Mouse (Mus musculus) c-Kit-negative CD71-positive TER-119-positive erythroid progenitor cells, embryonic 14.5 days (primary cell): ENCODE measurements around the gene Caskin2.
"Not testable (repeated sequence)": the region's sequence is repeated elsewhere in the genome, so short reads cannot be mapped to it uniquely, and the experiment has no call there.

Experiments
- DNase-seq: peaks from one replicate; pipeline ENCODE4 v3.0.0-alpha.2; 2013; ENCODE audit warnings: low read depth, low spot score

Gene Caskin2

GRCm38 (mm10) chr11:115813507-115814296 lies at the start of gene Caskin2:
Caskin2 (minus strand) TSS chr11:115813639.
- peak; percentile 97 for DNase-seq

GRCm38 (mm10) chr11:115859143-115859945 lies 45.9 kb upstream of the Caskin2 start:
- DNase-seq, result peak; percentile 43

GRCm38 (mm10) chr11:115858354-115858753 lies 44.9 kb upstream of the Caskin2 start, which contains the start of gene Myo15b:
Myo15b (plus strand) TSS chr11:115858406.
- no peak for DNase-seq

GRCm38 (mm10) chr11:115857936-115858335 lies 44.5 kb upstream of the Caskin2 start:
- no peak for DNase-seq

GRCm38 (mm10) chr11:115857146-115857545 lies 43.7 kb upstream of the Caskin2 start:
- DNase-seq, result not testable (repeated sequence)

GRCm38 (mm10) chr11:115854674-115855073 lies 41.2 kb upstream of the Caskin2 start:
- DNase-seq, result no peak

GRCm38 (mm10) chr11:115845819-115846218 lies 32.4 kb upstream of the Caskin2 start:
- DNase-seq, result no peak

GRCm38 (mm10) chr11:115844240-115844639 lies 30.8 kb upstream of the Caskin2 start:
- no peak for DNase-seq

GRCm38 (mm10) chr11:115843891-115844239 lies 30.4 kb upstream of the Caskin2 start:
- no peak for DNase-seq

GRCm38 (mm10) chr11:115843141-115843890 lies 29.9 kb upstream of the Caskin2 start:
- no peak for DNase-seq

- DNase-seq, result peak; percentile 68
Observed at GRCm38 (mm10) chr11:115841961-115842550, 28.6 kb upstream of the Caskin2 start.

GRCm38 (mm10) chr11:115841044-115841443 lies 27.6 kb upstream of the Caskin2 start:
- DNase-seq, result no peak

GRCm38 (mm10) chr11:115839732-115840131 lies 26.3 kb upstream of the Caskin2 start:
- DNase-seq, result no peak

GRCm38 (mm10) chr11:115838895-115839311 lies 25.5 kb upstream of the Caskin2 start:
- no peak for DNase-seq

- no peak for DNase-seq
Observed at GRCm38 (mm10) chr11:115837606-115838345, 24.3 kb upstream of the Caskin2 start.

GRCm38 (mm10) chr11:115836656-115837395 lies 23.4 kb upstream of the Caskin2 start:
- no peak for DNase-seq

- no peak for DNase-seq
Observed at GRCm38 (mm10) chr11:115834033-115834432, 20.6 kb upstream of the Caskin2 start.

- no peak for DNase-seq
Observed at GRCm38 (mm10) chr11:115833021-115833513, 19.6 kb upstream of the Caskin2 start.

GRCm38 (mm10) chr11:115832523-115832922 lies 19.1 kb upstream of the Caskin2 start:
- no peak for DNase-seq

GRCm38 (mm10) chr11:115832064-115832463 lies 18.6 kb upstream of the Caskin2 start:
- no peak for DNase-seq
